Mouse (Mus musculus): ENCODE data around the gene Podxl.

The Podxl gene

GRCm38 (mm10) chr6:31563235-31564181, at the start of gene Podxl:
TSS of gene Podxl (minus strand) at chr6:31563981.
- peak; percentile 78 for DNase-seq (ENCODE audit: low read depth, low spot score)

- no peak for DNase-seq (ENCODE audit: low read depth, low spot score)
These were observed 48.9 kb upstream of the Podxl start for GRCm38 (mm10) chr6:31612560-31613270.

- no peak for DNase-seq (ENCODE audit: low read depth, low spot score)
These were observed 42.6 kb upstream of the Podxl start for GRCm38 (mm10) chr6:31606429-31606828.

GRCm38 (mm10) chr6:31604629-31605265, 41.0 kb upstream of the Podxl start:
- DNase-seq (ENCODE audit: low read depth, low spot score), result no peak

- DNase-seq (ENCODE audit: low read depth, low spot score), result no peak
These were observed 38.7 kb upstream of the Podxl start for GRCm38 (mm10) chr6:31602489-31602888.

GRCm38 (mm10) chr6:31601131-31601530, 37.4 kb upstream of the Podxl start:
- peak; percentile 25 for DNase-seq (ENCODE audit: low read depth, low spot score)

GRCm38 (mm10) chr6:31599863-31600262, 36.1 kb upstream of the Podxl start:
- DNase-seq (ENCODE audit: low read depth, low spot score), result no peak

- DNase-seq (ENCODE audit: low read depth, low spot score), result no peak
These were observed 34.6 kb upstream of the Podxl start for GRCm38 (mm10) chr6:31598349-31598911.

- DNase-seq (ENCODE audit: low read depth, low spot score), result no peak
These were observed 33.3 kb upstream of the Podxl start for GRCm38 (mm10) chr6:31597136-31597460.

GRCm38 (mm10) chr6:31596346-31597135, 32.8 kb upstream of the Podxl start:
- DNase-seq (ENCODE audit: low read depth, low spot score), result peak; percentile 89

GRCm38 (mm10) chr6:31592579-31593238, 28.9 kb upstream of the Podxl start:
- no peak for DNase-seq (ENCODE audit: low read depth, low spot score)

GRCm38 (mm10) chr6:31592128-31592527, 28.3 kb upstream of the Podxl start:
- no peak for DNase-seq (ENCODE audit: low read depth, low spot score)

GRCm38 (mm10) chr6:31591676-31592075, 27.9 kb upstream of the Podxl start:
- DNase-seq (ENCODE audit: low read depth, low spot score), result no peak

- DNase-seq (ENCODE audit: low read depth, low spot score), result no peak
These were observed 27.0 kb upstream of the Podxl start for GRCm38 (mm10) chr6:31590754-31591153.

- no peak for DNase-seq (ENCODE audit: low read depth, low spot score)
These were observed 25.5 kb upstream of the Podxl start for GRCm38 (mm10) chr6:31589268-31589667.

- DNase-seq (ENCODE audit: low read depth, low spot score), result no peak
These were observed 23.9 kb upstream of the Podxl start for GRCm38 (mm10) chr6:31587655-31588054.

- DNase-seq (ENCODE audit: low read depth, low spot score), result no peak
These were observed 22.3 kb upstream of the Podxl start for GRCm38 (mm10) chr6:31586127-31586526.

GRCm38 (mm10) chr6:31576151-31576550, 12.4 kb upstream of the Podxl start:
- no peak for DNase-seq (ENCODE audit: low read depth, low spot score)

- DNase-seq (ENCODE audit: low read depth, low spot score), result no peak
These were observed 11.3 kb upstream of the Podxl start for GRCm38 (mm10) chr6:31575063-31575462.

GRCm38 (mm10) chr6:31571459-31571858, 7.7 kb upstream of the Podxl start:
- DNase-seq (ENCODE audit: low read depth, low spot score), result no peak

Measured in R1 (cell line).